Mouse (Mus musculus): ENCODE results near the gene Aldh1l1.

GRCm38 (mm10) chr6:90514883-90515405 is 28.7 kb downstream of the Aldh1l1 start:
- no peak for TF ChIP-seq TAL1 (IDR thresholded peaks at IDR 0.05; ENCODE audit: low read length)
- no peak for TF ChIP-seq GATA1 (IDR thresholded peaks at IDR 0.05; ENCODE audit: low read length)
